In genomic region chr9:121314541-121315152, GRCm38 (mm10) we compare ENCODE assay signal across 8 mouse cellular contexts. TPM values are rescaled to one million over a fixed set of nuclear protein-coding genes. Genes with fewer than 3 reads are reported as not detected.
A peak's percentile ranks its signal among the peaks of the same experiment; 100 is the strongest.
DNase-seq lines count a peak whose midpoint lies in the region; ATAC-seq and TF ChIP-seq lines count a peak whose summit lies in the region.

No protein-coding gene starts in this region.

- ATAC-seq in common myeloid progenitor, adult 5-6 weeks (replicated peaks; ENCODE audit: low read depth, poor library complexity, severe bottlenecking): peak; percentile 68
- ATAC-seq in heart, postnatal 0 days (ENCODE audit: insufficient read depth, low read depth): peak; percentile 72
- ATAC-seq in liver, embryonic 11.5 days (replicated peaks; ENCODE audit: low FRiP score): no peak
- no peak for ATAC-seq in midbrain, postnatal 0 days (ENCODE audit: low FRiP score)

- DNase-seq in gastrocnemius, adult 18-20 months (ENCODE audit: low spot score): peak; percentile 63
- no peak for DNase-seq in gastrocnemius, adult 8-10 months (ENCODE audit: low spot score in 2 of 2)
- DNase-seq in heart, postnatal 0 days (ENCODE audit: low spot score): peak; percentile 84
- no peak for DNase-seq in liver, embryonic 11.5 days (ENCODE audit: low spot score)
- DNase-seq in midbrain, postnatal 0 days (ENCODE audit: low spot score): no peak
- DNase-seq in cerebellum, adult 9-10 months: no peak
- DNase-seq in Muller cell, postnatal 12 days (ENCODE audit: inconsistent ontology term): no peak

- 5% methylated on average over 14 of the region's 14 CpGs for WGBS in heart, postnatal 0 days
- 17% methylated on average over 14 of the region's 14 CpGs for WGBS in liver, embryonic 11.5 days
- 23% methylated on average over 14 of the region's 14 CpGs for WGBS in midbrain, postnatal 0 days

- peak overlapping the region; percentile 70 for H3K4me2 ChIP-seq in heart, postnatal 0 days (ENCODE audit: low read depth, low read length)
- H3K4me2 ChIP-seq in liver, embryonic 11.5 days: peak overlapping the region; percentile 80
- peak overlapping the region; percentile 49 for H3K4me2 ChIP-seq in midbrain, postnatal 0 days (ENCODE audit: low read depth, low read length, poor library complexity, severe bottlenecking)

- H3K4me1 ChIP-seq in heart, postnatal 0 days (ENCODE audit: control insufficient read depth, insufficient read depth): peaks cover 66% of the 10 kb centered on the region
- peaks cover 30% of the 10 kb centered on the region for H3K4me1 ChIP-seq in liver, embryonic 11.5 days (replicated peaks; ENCODE audit: control insufficient read depth, insufficient read depth, low read length)
- H3K4me1 ChIP-seq in midbrain, postnatal 0 days (ENCODE audit: insufficient read depth, low read length): peaks cover 28% of the 10 kb centered on the region

- H3K9me3 ChIP-seq in heart, postnatal 0 days (replicated peaks; ENCODE audit: control insufficient read depth, low read length): no peaks in the 10 kb centered on the region
- H3K9me3 ChIP-seq in liver, embryonic 11.5 days (ENCODE audit: control insufficient read depth, low read length): no peaks in the 10 kb centered on the region
- H3K9me3 ChIP-seq in midbrain, postnatal 0 days (ENCODE audit: low read length): no peaks in the 10 kb centered on the region

- no peak; the same call in 1 of the 2 replicates for TF ChIP-seq EP300 in heart, postnatal 0 days (IDR thresholded peaks at IDR 0.05; ENCODE audit: low read depth)

- H3K27ac ChIP-seq in heart, postnatal 0 days (ENCODE audit: low read depth): peak overlapping the region; percentile 99
- H3K27ac ChIP-seq in liver, embryonic 11.5 days (ENCODE audit: low read depth, low read length): peak overlapping the region; percentile 54
- peak overlapping the region; percentile 67 for H3K27ac ChIP-seq in midbrain, postnatal 0 days (ENCODE audit: low read depth, low read length)

- no peak for TF ChIP-seq CTCF in heart, postnatal 0 days (IDR thresholded peaks at IDR 0.05; ENCODE audit: low read depth)
- TF ChIP-seq CTCF in midbrain, postnatal 0 days (IDR thresholded peaks at IDR 0.05): no peak

- no peaks in the 10 kb centered on the region for H3K27me3 ChIP-seq in heart, postnatal 0 days (ENCODE audit: control insufficient read depth, insufficient read depth, low read length)
- no peaks in the 10 kb centered on the region for H3K27me3 ChIP-seq in liver, embryonic 11.5 days (replicated peaks; ENCODE audit: control insufficient read depth, insufficient read depth, low read length)
- H3K27me3 ChIP-seq in midbrain, postnatal 0 days (ENCODE audit: insufficient read depth, low read length): no peaks in the 10 kb centered on the region

- 0 out of 2 replicates have a peak, but pooled peaks cover 4% of the 10 kb centered on the region for H3K36me3 ChIP-seq in heart, postnatal 0 days (replicated peaks; ENCODE audit: control insufficient read depth, insufficient read depth, low read length)
- peaks cover 4% of the 10 kb centered on the region; the same call in 1 of the 2 replicates for H3K36me3 ChIP-seq in liver, embryonic 11.5 days (ENCODE audit: control insufficient read depth, insufficient read depth, low read length)
- no peaks in the 10 kb centered on the region for H3K36me3 ChIP-seq in midbrain, postnatal 0 days (ENCODE audit: insufficient read depth, low read length)

- peak overlapping the region; percentile 67 for H3K9ac ChIP-seq in heart, postnatal 0 days (replicated peaks; ENCODE audit: low read depth, low read length)
- peak overlapping the region; percentile 47 for H3K9ac ChIP-seq in liver, embryonic 11.5 days (ENCODE audit: low read depth, low read length)
- no peak overlapping the region for H3K9ac ChIP-seq in midbrain, postnatal 0 days (replicated peaks; ENCODE audit: low read length, poor library complexity, severe bottlenecking)

- peak overlapping the region; percentile 39 for H3K4me3 ChIP-seq in heart, postnatal 0 days (ENCODE audit: low read depth, low read length)
- H3K4me3 ChIP-seq in liver, embryonic 11.5 days (ENCODE audit: low read depth, low read length): peak overlapping the region; percentile 41
- peak overlapping the region; percentile 6; the same call in 1 of the 2 replicates for H3K4me3 ChIP-seq in midbrain, postnatal 0 days (ENCODE audit: low read depth, low read length)

RNA-seq across cellular contexts. Expression of gene Trak1, which starts 17.3 kb away (rescaled TPM):
- 100 to 1,000 TPM; 172 to 191 TPM for total RNA-seq in gastrocnemius, adult 18-20 months (2021)
- total RNA-seq in gastrocnemius, adult 8-10 months (2022): 100 to 1,000 TPM; 133 to 200 (median 169) TPM
- 25.4 and 32.3 TPM in 2 replicates for total RNA-seq in common myeloid progenitor, adult 5-6 weeks (2017)
- 113 and 120 TPM in 2 replicates for total RNA-seq in heart, postnatal 0 days (2014; rRNA removed; ENCODE audit: low replicate concordance)
- polyA plus RNA-seq in heart, postnatal 0 days (2015; fragmentation: Nextera tagmentation; extraction: Ambion mirVana): 53.5 and 59.3 TPM in 2 replicates
- 11.2 and 13.1 TPM in 2 replicates for polyA plus RNA-seq in liver, embryonic 11.5 days (2014; fragmentation: Nextera tagmentation; extraction: Ambion mirVana)
- total RNA-seq in midbrain, postnatal 0 days (2014; rRNA removed): 107 and 154 TPM in 2 replicates
- polyA plus RNA-seq in midbrain, postnatal 0 days (2015; fragmentation: Nextera tagmentation; extraction: Ambion mirVana): 58.7 and 61.6 TPM in 2 replicates

RNA-seq across cellular contexts. Expression of gene Ulk4, which starts 37.6 kb away (rescaled TPM):
- under 1 TPM; 0.07 TPM for total RNA-seq in gastrocnemius, adult 18-20 months (2021)
- under 1 TPM in 1 of 4 experiments, not detected in 3; 0.44 TPM for total RNA-seq in gastrocnemius, adult 8-10 months (2022)
- total RNA-seq in common myeloid progenitor, adult 5-6 weeks (2017): 4.0 and 6.4 TPM in 2 replicates
- 1.3 and 1.5 TPM in 2 replicates for total RNA-seq in heart, postnatal 0 days (2014; rRNA removed; ENCODE audit: low replicate concordance)
- polyA plus RNA-seq in heart, postnatal 0 days (2015; fragmentation: Nextera tagmentation; extraction: Ambion mirVana): 64.3 and 66.7 TPM in 2 replicates
- 75.1 and 77.3 TPM in 2 replicates for polyA plus RNA-seq in liver, embryonic 11.5 days (2014; fragmentation: Nextera tagmentation; extraction: Ambion mirVana)
- 8.1 and 8.6 TPM in 2 replicates for total RNA-seq in midbrain, postnatal 0 days (2014; rRNA removed)
- polyA plus RNA-seq in midbrain, postnatal 0 days (2015; fragmentation: Nextera tagmentation; extraction: Ambion mirVana): 68.0 and 80.0 TPM in 2 replicates

Comparison
In these comparisons a context has a peak if more than half of its experiments do, and no peak if none do; other contexts are left out.
1. DNase-seq: peak in gastrocnemius, adult 18-20 months (single experiment) and heart, postnatal 0 days (single experiment); none in gastrocnemius, adult 8-10 months (0 of 2), liver, embryonic 11.5 days (single experiment), midbrain, postnatal 0 days (single experiment), cerebellum, adult 9-10 months (single experiment) and Muller cell, postnatal 12 days (single experiment).
2. ATAC-seq: peak in common myeloid progenitor, adult 5-6 weeks (single experiment) and heart, postnatal 0 days (single experiment); none in liver, embryonic 11.5 days (single experiment) and midbrain, postnatal 0 days (single experiment).
3. Peak in every context shown above with its lines, with median percentiles within 50 percentile points of each other: H3K27ac ChIP-seq, H3K4me2 ChIP-seq and H3K4me3 ChIP-seq.